Mouse (Mus musculus): ENCODE measurements at regions not wholly inside any gene's neighbourhood (a gene's known extent, or its start where the extent isn't known, plus 50 kb on each side); places are given as distances from the start of the nearest gene placed in this dataset.

DNA sequence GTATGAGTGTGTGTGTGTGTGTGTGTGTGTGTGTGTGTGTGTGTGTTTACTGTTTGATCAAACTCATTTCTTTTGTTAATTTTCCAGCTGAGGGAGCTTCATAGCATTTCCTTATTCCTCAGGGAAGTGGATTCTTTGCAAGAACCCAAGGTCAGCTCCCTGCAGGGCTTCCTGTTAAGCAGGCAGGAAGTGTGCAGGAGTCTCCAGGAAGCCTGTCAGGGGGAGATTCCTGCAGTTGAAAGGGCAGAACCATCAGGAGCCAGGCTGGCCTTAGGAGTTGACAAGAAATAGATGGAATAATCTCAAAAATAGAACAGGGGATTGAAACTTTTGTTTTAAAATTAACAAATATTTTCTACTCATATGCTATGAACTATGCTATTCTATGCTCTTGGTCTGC is 98.8 kb upstream of the Pabpc6 start:
- Histone ChIP-seq H3K27me3 (ENCODE audit: control insufficient read depth, insufficient read depth, low read length) (no peaks in the 10 kb centered on the region), H3K27ac (ENCODE audit: low read depth, low read length) (no peak overlapping the region), H3K9me3 (ENCODE audit: control insufficient read depth, low read length) (no peaks in the 10 kb centered on the region), H3K36me3 (ENCODE audit: control insufficient read depth, insufficient read depth, low read length) (no peaks in the 10 kb centered on the region), H3K4me2 (replicated peaks; ENCODE audit: low read depth, low read length) (no peak overlapping the region), H3K9ac (ENCODE audit: low read depth, low read length) (no peak overlapping the region), H3K4me1 (replicated peaks; ENCODE audit: control insufficient read depth, insufficient read depth, low read length) (no peaks in the 10 kb centered on the region), H3K4me3 (ENCODE audit: low read depth, low read length) (no peak overlapping the region)
- DNase-seq (ENCODE audit: low spot score) (no peak), ATAC-seq (ENCODE audit: low FRiP score) (no peak)

DNA sequence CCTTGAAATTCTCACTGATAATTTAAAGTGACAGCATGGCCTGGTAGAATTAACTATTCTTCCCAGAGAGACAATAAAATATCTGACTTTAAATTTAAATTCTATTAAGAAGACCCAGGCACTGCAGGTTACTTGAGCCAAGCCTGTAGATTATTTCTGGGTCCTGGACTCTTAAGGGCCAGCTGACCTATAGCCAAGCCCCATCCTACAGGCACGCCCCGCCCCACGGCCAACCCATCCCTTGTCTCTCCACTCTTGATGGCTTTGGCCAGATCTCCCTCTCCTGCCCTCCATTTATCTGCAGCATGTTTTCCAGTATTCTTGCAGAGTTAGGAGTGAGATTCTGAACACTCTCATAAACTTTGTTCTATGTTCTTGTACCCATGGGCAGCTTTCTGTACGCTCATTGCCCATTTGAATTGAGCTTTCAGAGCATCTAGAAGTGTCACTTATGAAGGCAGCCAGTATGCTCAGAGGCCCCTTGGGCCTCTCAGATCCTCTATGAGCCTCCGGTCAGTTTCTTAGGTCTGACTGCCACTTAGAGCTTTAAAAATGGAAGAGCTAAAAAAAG is 96.2 kb upstream of the Pabpc6 start:
- no peak for ATAC-seq (ENCODE audit: low FRiP score)
- whole genome bisulfite sequencing, result 44% methylated on average over 5 of the region's 5 CpGs
- DNase-seq (ENCODE audit: low spot score), result no peak
- Histone ChIP-seq H3K27ac (ENCODE audit: low read depth, low read length) (peak overlapping the region; percentile 91), H3K4me1 (replicated peaks; ENCODE audit: control insufficient read depth, insufficient read depth, low read length) (0 out of 2 replicates have a peak, but pooled peaks cover 2% of the 10 kb centered on the region), H3K9ac (ENCODE audit: low read depth, low read length) (no peak overlapping the region; the same call in 1 of the 2 replicates), H3K4me2 (replicated peaks; ENCODE audit: low read depth, low read length) (no peak overlapping the region), H3K27me3 (ENCODE audit: control insufficient read depth, insufficient read depth, low read length) (no peaks in the 10 kb centered on the region), H3K36me3 (ENCODE audit: control insufficient read depth, insufficient read depth, low read length) (no peaks in the 10 kb centered on the region), H3K4me3 (ENCODE audit: low read depth, low read length) (no peak overlapping the region), H3K9me3 (ENCODE audit: control insufficient read depth, low read length) (no peaks in the 10 kb centered on the region)

DNA sequence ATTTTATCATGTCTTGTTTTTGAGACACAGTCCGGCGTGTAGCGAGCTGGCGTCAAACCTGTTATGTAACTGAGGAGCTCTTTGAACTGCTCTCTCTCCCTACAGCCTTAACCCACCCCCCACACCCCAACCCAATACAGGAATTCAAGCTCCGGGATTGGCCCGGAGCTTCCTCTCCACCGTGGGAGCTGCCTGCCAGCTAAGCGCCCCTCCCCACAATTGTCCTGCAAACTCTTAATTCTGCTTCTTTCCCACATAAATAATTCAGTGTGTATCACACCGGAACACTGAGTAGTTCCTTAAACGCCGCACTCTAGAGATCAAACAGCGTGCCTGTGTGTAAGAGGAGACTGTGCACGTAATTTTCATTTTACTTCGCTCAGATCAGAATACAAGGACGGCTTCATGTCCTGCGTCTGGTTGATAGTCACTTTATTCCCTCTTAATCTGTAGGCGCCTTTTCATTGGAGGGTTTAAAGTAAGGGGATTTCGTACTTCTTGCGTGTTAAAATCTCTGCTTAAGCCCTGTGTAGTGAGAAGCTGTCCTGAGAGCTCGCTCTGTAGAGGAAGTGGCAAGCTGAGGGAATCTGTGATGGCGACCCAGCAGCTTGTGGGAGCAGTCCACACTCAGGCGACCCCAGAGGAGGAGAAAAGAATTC is 95.3 kb upstream of the Pabpc6 start:
- Histone ChIP-seq H3K4me1 (replicated peaks; ENCODE audit: control insufficient read depth, insufficient read depth, low read length) (peaks cover 5% of the 10 kb centered on the region; the same call in 1 of the 2 replicates), H3K4me3 (ENCODE audit: low read depth, low read length) (peak overlapping the region; percentile 31), H3K9me3 (ENCODE audit: control insufficient read depth, low read length) (no peaks in the 10 kb centered on the region), H3K36me3 (ENCODE audit: control insufficient read depth, insufficient read depth, low read length) (no peaks in the 10 kb centered on the region), H3K4me2 (replicated peaks; ENCODE audit: low read depth, low read length) (peak overlapping the region; percentile 54), H3K9ac (ENCODE audit: low read depth, low read length) (peak overlapping the region; percentile 45), H3K27me3 (ENCODE audit: control insufficient read depth, insufficient read depth, low read length) (no peaks in the 10 kb centered on the region), H3K27ac (ENCODE audit: low read depth, low read length) (peak overlapping the region; percentile 91)
- DNase-seq (ENCODE audit: low spot score), result peak; percentile 75
- ATAC-seq (ENCODE audit: low FRiP score), result peak; percentile 92
- WGBS, result 2% methylated on average over 22 of the region's 22 CpGs

DNA sequence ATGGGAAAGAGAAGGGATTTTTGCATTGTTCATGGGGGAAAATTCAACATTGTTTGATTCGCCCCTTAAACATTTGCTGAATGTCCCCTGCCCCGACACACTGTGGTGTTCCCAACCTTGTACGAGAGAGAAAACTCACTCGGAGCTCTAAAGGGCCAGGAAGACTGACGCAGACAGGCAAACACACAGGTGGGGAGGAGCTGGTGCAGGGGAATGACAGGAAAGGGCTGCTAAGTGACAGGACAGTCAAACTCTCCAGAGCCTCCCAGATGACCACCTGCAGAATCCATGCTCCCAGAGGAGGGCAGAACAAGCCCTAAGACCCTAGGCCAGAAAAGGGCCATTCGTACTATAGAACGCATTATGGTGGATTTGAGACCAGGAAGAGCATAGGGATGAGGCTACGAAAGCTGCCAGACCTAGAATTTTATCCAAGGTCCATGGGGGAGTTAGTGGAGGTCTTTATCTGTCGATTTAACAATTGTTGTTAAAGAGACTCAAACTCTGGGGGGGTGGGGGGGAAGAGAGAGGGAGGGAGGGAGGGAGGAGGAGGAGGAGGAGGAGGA is 94.6 kb upstream of the Pabpc6 start:
- peak overlapping the region; percentile 32 for H3K4me3 ChIP-seq (ENCODE audit: low read depth, low read length)
- peak overlapping the region; percentile 35 for H3K9ac ChIP-seq (ENCODE audit: low read depth, low read length)
- WGBS, result 5% methylated on average over 9 of the region's 9 CpGs
- peaks cover 5% of the 10 kb centered on the region; the same call in 1 of the 2 replicates for H3K4me1 ChIP-seq (replicated peaks; ENCODE audit: control insufficient read depth, insufficient read depth, low read length)
- H3K4me2 ChIP-seq (replicated peaks; ENCODE audit: low read depth, low read length), result peak overlapping the region; percentile 39
- ATAC-seq (ENCODE audit: low FRiP score), result peak; percentile 36; the same call in 1 of the 2 replicates
- peak; percentile 63 for DNase-seq (ENCODE audit: low spot score)
- H3K36me3 ChIP-seq (ENCODE audit: control insufficient read depth, insufficient read depth, low read length), result no peaks in the 10 kb centered on the region
- H3K9me3 ChIP-seq (ENCODE audit: control insufficient read depth, low read length), result no peaks in the 10 kb centered on the region
- H3K27ac ChIP-seq (ENCODE audit: low read depth, low read length), result peak overlapping the region; percentile 74
- no peaks in the 10 kb centered on the region for H3K27me3 ChIP-seq (ENCODE audit: control insufficient read depth, insufficient read depth, low read length)

DNA sequence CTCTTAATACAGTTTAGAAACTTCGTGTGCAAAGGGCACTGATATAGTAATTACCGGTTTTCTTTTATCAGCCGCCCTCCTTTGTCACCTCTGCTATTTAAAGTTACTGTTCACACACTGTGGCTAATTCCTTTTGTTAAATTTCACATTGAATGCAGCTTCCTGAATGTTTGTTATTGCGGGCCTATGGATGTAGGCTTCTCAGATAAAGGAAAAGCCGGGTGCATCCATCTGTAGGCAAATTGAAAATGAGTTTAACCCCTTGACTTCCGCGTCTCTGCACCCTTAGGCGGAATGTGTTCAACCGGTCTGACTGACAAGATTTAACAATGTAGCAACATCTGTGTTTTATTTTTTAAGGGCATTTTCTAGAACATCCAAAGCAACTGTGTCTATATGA is 93.6 kb upstream of the Pabpc6 start:
- H3K4me2 ChIP-seq (replicated peaks; ENCODE audit: low read depth, low read length), result peak overlapping the region; percentile 39; the same call in 1 of the 2 replicates
- H3K27me3 ChIP-seq (ENCODE audit: control insufficient read depth, insufficient read depth, low read length), result no peaks in the 10 kb centered on the region
- WGBS, result 14% methylated on average over 9 of the region's 9 CpGs
- H3K4me3 ChIP-seq (ENCODE audit: low read depth, low read length), result no peak overlapping the region
- H3K9me3 ChIP-seq (ENCODE audit: control insufficient read depth, low read length), result no peaks in the 10 kb centered on the region
- DNase-seq (ENCODE audit: low spot score), result peak; percentile 72
- H3K4me1 ChIP-seq (replicated peaks; ENCODE audit: control insufficient read depth, insufficient read depth, low read length), result peaks cover 5% of the 10 kb centered on the region; the same call in 1 of the 2 replicates
- H3K27ac ChIP-seq (ENCODE audit: low read depth, low read length), result peak overlapping the region; percentile 74
- no peaks in the 10 kb centered on the region for H3K36me3 ChIP-seq (ENCODE audit: control insufficient read depth, insufficient read depth, low read length)
- H3K9ac ChIP-seq (ENCODE audit: low read depth, low read length), result no peak overlapping the region
- peak; percentile 18; the same call in 1 of the 2 replicates for ATAC-seq (ENCODE audit: low FRiP score)

DNA sequence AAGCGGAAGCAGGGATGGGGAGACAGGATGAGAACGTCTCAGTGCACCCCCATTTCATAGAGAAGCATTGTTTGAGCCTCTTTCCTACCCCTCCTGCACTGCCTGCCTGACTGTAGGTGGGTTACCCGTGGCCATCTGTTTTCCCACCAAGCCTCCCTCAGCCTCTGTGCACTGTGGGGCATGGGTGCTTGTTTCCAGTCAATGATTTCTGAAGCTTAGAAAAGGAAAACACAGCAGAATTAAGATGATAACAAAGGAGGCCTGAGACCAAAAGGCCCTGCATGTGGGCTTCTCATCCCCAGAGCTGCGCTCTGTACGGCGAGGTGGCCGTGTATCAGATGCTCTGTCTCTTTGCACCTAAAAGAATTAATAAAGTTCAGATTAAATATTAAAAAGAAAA is 92.9 kb upstream of the Pabpc6 start:
- peak overlapping the region; percentile 61 for H3K27ac ChIP-seq (ENCODE audit: low read depth, low read length)
- DNase-seq (ENCODE audit: low spot score), result no peak
- no peak for ATAC-seq (ENCODE audit: low FRiP score)
- H3K4me2 ChIP-seq (replicated peaks; ENCODE audit: low read depth, low read length), result no peak overlapping the region
- H3K36me3 ChIP-seq (ENCODE audit: control insufficient read depth, insufficient read depth, low read length), result no peaks in the 10 kb centered on the region
- H3K9me3 ChIP-seq (ENCODE audit: control insufficient read depth, low read length), result no peaks in the 10 kb centered on the region
- H3K9ac ChIP-seq (ENCODE audit: low read depth, low read length), result no peak overlapping the region
- H3K4me3 ChIP-seq (ENCODE audit: low read depth, low read length), result no peak overlapping the region
- 26% methylated on average over 7 of the region's 7 CpGs for WGBS
- H3K4me1 ChIP-seq (replicated peaks; ENCODE audit: control insufficient read depth, insufficient read depth, low read length), result peaks cover 5% of the 10 kb centered on the region; the same call in 1 of the 2 replicates
- H3K27me3 ChIP-seq (ENCODE audit: control insufficient read depth, insufficient read depth, low read length), result no peaks in the 10 kb centered on the region

DNA sequence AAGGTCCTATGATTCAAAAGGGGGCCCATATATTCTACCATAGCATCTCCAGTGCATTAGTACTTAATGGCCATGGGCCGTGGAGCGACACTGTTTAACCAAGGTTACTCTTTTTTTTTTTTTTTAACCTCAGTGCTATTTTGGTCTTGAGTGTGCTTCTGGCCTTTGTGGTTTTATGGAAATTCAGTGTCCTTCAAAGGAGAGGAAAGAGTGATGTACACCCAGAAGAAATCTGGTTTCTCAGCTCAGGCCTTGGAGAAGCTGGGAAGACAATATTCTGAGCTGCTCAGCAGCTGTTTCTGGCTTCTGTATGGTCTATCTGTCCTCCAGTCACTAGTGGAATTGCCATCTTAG is 91.2 kb upstream of the Pabpc6 start:
- Histone ChIP-seq H3K4me2 (replicated peaks; ENCODE audit: low read depth, low read length) (no peak overlapping the region), H3K27ac (ENCODE audit: low read depth, low read length) (no peak overlapping the region), H3K4me3 (ENCODE audit: low read depth, low read length) (no peak overlapping the region), H3K9ac (ENCODE audit: low read depth, low read length) (no peak overlapping the region), H3K4me1 (replicated peaks; ENCODE audit: control insufficient read depth, insufficient read depth, low read length) (peaks cover 5% of the 10 kb centered on the region; the same call in 1 of the 2 replicates), H3K27me3 (ENCODE audit: control insufficient read depth, insufficient read depth, low read length) (no peaks in the 10 kb centered on the region), H3K36me3 (ENCODE audit: control insufficient read depth, insufficient read depth, low read length) (no peaks in the 10 kb centered on the region), H3K9me3 (ENCODE audit: control insufficient read depth, low read length) (no peaks in the 10 kb centered on the region)
- ATAC-seq (ENCODE audit: low FRiP score) (no peak), DNase-seq (ENCODE audit: low spot score) (no peak)
- WGBS, result 76% methylated on average over 2 of the region's 2 CpGs

DNA sequence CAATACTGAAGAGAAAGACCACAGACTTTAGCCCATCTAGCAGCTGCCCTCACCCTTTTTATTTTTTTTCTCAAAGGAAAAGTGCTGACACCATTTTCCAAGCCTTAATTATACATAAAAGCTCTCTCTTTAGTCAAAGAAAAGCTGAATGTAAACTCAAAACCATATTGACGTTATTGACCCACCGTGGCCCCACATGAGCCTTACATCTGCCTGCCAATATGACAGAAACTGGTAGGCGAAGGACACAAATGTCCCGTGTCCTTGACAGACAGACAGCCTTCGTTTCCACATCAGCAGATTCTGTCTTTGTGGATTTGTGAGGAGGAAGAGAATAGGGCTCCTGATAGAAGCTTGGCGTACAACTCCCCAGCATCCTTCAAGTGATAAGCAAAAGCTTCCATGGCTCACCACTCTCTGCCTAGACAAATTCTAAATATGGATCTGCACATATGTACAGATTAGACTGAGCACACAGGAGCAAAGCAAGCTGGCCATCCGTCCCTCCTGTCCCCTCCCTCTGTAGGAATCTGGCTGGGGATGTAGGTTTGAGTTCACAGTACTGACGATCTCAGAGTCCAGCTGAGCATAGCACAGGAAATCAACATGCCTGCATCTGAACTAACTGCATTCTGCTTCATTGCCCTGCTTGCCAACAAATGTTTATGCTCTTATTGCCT is 90.6 kb upstream of the Pabpc6 start:
- peak overlapping the region; percentile 65; the same call in 1 of the 2 replicates for H3K27ac ChIP-seq (ENCODE audit: low read depth, low read length)
- no peaks in the 10 kb centered on the region for H3K27me3 ChIP-seq (ENCODE audit: control insufficient read depth, insufficient read depth, low read length)
- DNase-seq (ENCODE audit: low spot score) (no peak), ATAC-seq (ENCODE audit: low FRiP score) (no peak)
- H3K9me3 ChIP-seq (ENCODE audit: control insufficient read depth, low read length), result no peaks in the 10 kb centered on the region
- peaks cover 5% of the 10 kb centered on the region; the same call in 1 of the 2 replicates for H3K4me1 ChIP-seq (replicated peaks; ENCODE audit: control insufficient read depth, insufficient read depth, low read length)
- H3K36me3 ChIP-seq (ENCODE audit: control insufficient read depth, insufficient read depth, low read length), result no peaks in the 10 kb centered on the region
- 61% methylated on average over 8 of the region's 8 CpGs for WGBS
- H3K9ac ChIP-seq (ENCODE audit: low read depth, low read length), result no peak overlapping the region
- no peak overlapping the region for H3K4me2 ChIP-seq (replicated peaks; ENCODE audit: low read depth, low read length)
- H3K4me3 ChIP-seq (ENCODE audit: low read depth, low read length), result no peak overlapping the region
